Mouse (Mus musculus): Measurements from ENCODE around the gene Fam83b.

DNA sequence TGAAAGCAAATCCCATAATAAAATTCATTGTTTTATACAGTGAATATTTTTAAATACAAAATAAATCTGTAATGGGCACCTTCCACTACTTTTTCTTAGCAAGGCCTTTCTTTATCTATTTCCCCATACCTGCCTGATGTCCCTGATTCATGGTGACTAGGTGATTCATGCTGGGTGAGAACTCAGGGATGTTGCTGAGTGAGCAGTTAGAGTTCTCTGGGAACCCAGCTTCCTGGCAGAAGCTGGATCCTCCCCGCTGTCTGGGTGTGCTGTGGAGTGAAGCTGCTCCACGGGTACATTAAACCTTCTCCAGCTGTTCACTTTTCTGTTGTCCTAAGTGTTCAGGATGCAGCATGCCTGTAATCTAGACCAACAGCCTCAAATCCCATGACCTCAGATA, 13.2 kb downstream of the Fam83b start:
- TF ChIP-seq EP300 (IDR thresholded peaks at IDR 0.05) = no peak
- no peak for TF ChIP-seq CTCF (IDR thresholded peaks at IDR 0.05)
